ENCODE assay signal across 9 mouse cellular contexts in genomic region chr2:139883581-139884263, GRCm38 (mm10).
DNase-seq lines count a peak whose midpoint lies in the region; ATAC-seq and TF ChIP-seq lines count a peak whose summit lies in the region.
"Had no signal": no experiment of that assay in that cellular context is flagged by ENCODE, and none has a peak within 500 bp of the region (broad histone marks: within the 10 kb centered on the region; RNA-seq: fewer than 3 reads in every experiment).

No protein-coding gene starts in this region.

- no peaks in the 10 kb centered on the region for H3K27me3 ChIP-seq in limb, embryonic 13.5 days
- no peaks in the 10 kb centered on the region for H3K27me3 ChIP-seq in limb, embryonic 10.5 days (ENCODE audit: low read depth, poor library complexity, severe bottlenecking)
- H3K27me3 ChIP-seq in forebrain, postnatal 0 days (ENCODE audit: insufficient read depth, low read length), result no peaks in the 10 kb centered on the region
- H3K27me3 ChIP-seq in lung, postnatal 0 days (replicated peaks; ENCODE audit: insufficient read depth, low read length), result no peaks in the 10 kb centered on the region
- no peaks in the 10 kb centered on the region for H3K27me3 ChIP-seq in midbrain, embryonic 15.5 days (replicated peaks)

- ATAC-seq in limb, embryonic 13.5 days (ENCODE audit: low FRiP score, low read depth), result 0 out of 2 replicates have a peak, but pooled peaks have one; percentile 24
- ATAC-seq in forebrain, postnatal 0 days, result peak; percentile 61; the same call in 1 of the 2 replicates
- ATAC-seq in lung, postnatal 0 days, result peak; percentile 48
- ATAC-seq in midbrain, embryonic 15.5 days (replicated peaks), result no peak
- ATAC-seq: intestine, postnatal 0 days had no signal

- H3K36me3 ChIP-seq in limb, embryonic 13.5 days, result no peaks in the 10 kb centered on the region; the same call in 1 of the 2 replicates
- H3K36me3 ChIP-seq in limb, embryonic 10.5 days, result no peaks in the 10 kb centered on the region
- no peaks in the 10 kb centered on the region for H3K36me3 ChIP-seq in forebrain, postnatal 0 days (ENCODE audit: insufficient read depth)
- no peaks in the 10 kb centered on the region for H3K36me3 ChIP-seq in lung, postnatal 0 days (ENCODE audit: insufficient read depth, low read length)
- H3K36me3 ChIP-seq in midbrain, embryonic 15.5 days (replicated peaks), result no peaks in the 10 kb centered on the region

- H3K4me1 ChIP-seq in limb, embryonic 13.5 days, result peaks cover 12% of the 10 kb centered on the region
- no peaks in the 10 kb centered on the region for H3K4me1 ChIP-seq in limb, embryonic 10.5 days
- H3K4me1 ChIP-seq in forebrain, postnatal 0 days (ENCODE audit: insufficient read depth), result no peaks in the 10 kb centered on the region; the same call in 1 of the 2 replicates
- H3K4me1 ChIP-seq in lung, postnatal 0 days (ENCODE audit: insufficient read depth, low read depth, low read length), result no peaks in the 10 kb centered on the region
- H3K4me1 ChIP-seq in midbrain, embryonic 15.5 days, result no peaks in the 10 kb centered on the region

- no peak for TF ChIP-seq CTCF in forebrain, postnatal 0 days (IDR thresholded peaks at IDR 0.05; ENCODE audit: low read depth)
- no peak for TF ChIP-seq CTCF in lung, postnatal 0 days (IDR thresholded peaks at IDR 0.05)

- no peak overlapping the region; the same call in 1 of the 2 replicates for H3K27ac ChIP-seq in limb, embryonic 13.5 days
- H3K27ac ChIP-seq in limb, embryonic 10.5 days, result no peak overlapping the region
- no peak overlapping the region for H3K27ac ChIP-seq in forebrain, postnatal 0 days (ENCODE audit: low read depth, low read length)
- no peak overlapping the region for H3K27ac ChIP-seq in lung, postnatal 0 days (ENCODE audit: low read length)
- no peak overlapping the region for H3K27ac ChIP-seq in midbrain, embryonic 15.5 days

- WGBS in limb, embryonic 13.5 days, result 73% methylated on average over 7 of the region's 7 CpGs
- WGBS in limb, embryonic 10.5 days, result 88% methylated on average over 7 of the region's 7 CpGs
- 64% methylated on average over 7 of the region's 7 CpGs for WGBS in forebrain, postnatal 0 days
- WGBS in lung, postnatal 0 days, result 59% methylated on average over 7 of the region's 7 CpGs
- WGBS in midbrain, embryonic 15.5 days, result 85% methylated on average over 7 of the region's 7 CpGs

- H3K4me3 ChIP-seq in limb, embryonic 13.5 days, result no peak overlapping the region
- H3K4me3 ChIP-seq in limb, embryonic 10.5 days, result no peak overlapping the region
- no peak overlapping the region for H3K4me3 ChIP-seq in forebrain, postnatal 0 days (ENCODE audit: low read depth, low read length)
- H3K4me3 ChIP-seq in lung, postnatal 0 days (ENCODE audit: low read depth, low read length), result no peak overlapping the region
- no peak overlapping the region for H3K4me3 ChIP-seq in midbrain, embryonic 15.5 days

- H3K9me3 ChIP-seq in limb, embryonic 13.5 days, result no peaks in the 10 kb centered on the region
- no peaks in the 10 kb centered on the region for H3K9me3 ChIP-seq in limb, embryonic 10.5 days (replicated peaks)
- H3K9me3 ChIP-seq in forebrain, postnatal 0 days (ENCODE audit: low read length), result no peaks in the 10 kb centered on the region
- no peaks in the 10 kb centered on the region for H3K9me3 ChIP-seq in lung, postnatal 0 days (ENCODE audit: low read length)
- no peaks in the 10 kb centered on the region for H3K9me3 ChIP-seq in midbrain, embryonic 15.5 days

- no peak for TF ChIP-seq EP300 in lung, postnatal 0 days (IDR thresholded peaks at IDR 0.05)

- no peak overlapping the region for H3K9ac ChIP-seq in limb, embryonic 13.5 days
- no peak overlapping the region for H3K9ac ChIP-seq in forebrain, postnatal 0 days
- H3K9ac ChIP-seq in lung, postnatal 0 days (replicated peaks; ENCODE audit: low read depth), result no peak overlapping the region
- no peak overlapping the region for H3K9ac ChIP-seq in midbrain, embryonic 15.5 days

- H3K4me2 ChIP-seq in limb, embryonic 13.5 days (replicated peaks), result no peak overlapping the region
- H3K4me2 ChIP-seq in forebrain, postnatal 0 days (ENCODE audit: low read depth), result no peak overlapping the region
- no peak overlapping the region for H3K4me2 ChIP-seq in lung, postnatal 0 days (replicated peaks; ENCODE audit: low read depth, low read length)
- H3K4me2 ChIP-seq in midbrain, embryonic 15.5 days, result no peak overlapping the region

- DNase-seq in limb, embryonic 10.5 days (ENCODE audit: low spot score), result no peak
- DNase-seq in cerebellum, adult 18-20 months, result peak; percentile 29 to 36
- DNase-seq in forebrain, postnatal 0 days, result peak; percentile 40
- peak; percentile 21 for DNase-seq in lung, postnatal 0 days (ENCODE audit: low spot score)
- DNase-seq in B cell, adult 2 months, result no peak
- DNase-seq: adrenal gland, adult 8-10 months had no signal

Comparison
In these comparisons a context has a peak if more than half of its experiments do, and no peak if none do; other contexts are left out.
1. DNase-seq: peak in cerebellum, adult 18-20 months (2 of 2), forebrain, postnatal 0 days (single experiment) and lung, postnatal 0 days (single experiment); none in limb, embryonic 10.5 days (single experiment) and B cell, adult 2 months (0 of 2).